Mouse (Mus musculus) spleen, postnatal 0 days (tissue): ENCODE data around the gene Olfr933. TPM values are rescaled to one million over a fixed set of nuclear protein-coding genes. Genes with fewer than 3 reads are reported as not detected.

Experiments used
- polyA plus RNA-seq: library from polyadenylated mRNA; unstranded; fragments of >200 nt; fragmentation: Nextera tagmentation; extraction: Ambion mirVana; gene quantifications from 2 replicates; pipeline ENCODE4 v1.2.1, GENCODE M21; 2015

The Olfr933 gene
- polyA plus RNA-seq: not detected in 2 replicates

GRCm38 (mm10) chr9:38972013-38972412, at the start of gene Olfr933:
Olfr933 (plus strand) TSS chr9:38972313.

DNA sequence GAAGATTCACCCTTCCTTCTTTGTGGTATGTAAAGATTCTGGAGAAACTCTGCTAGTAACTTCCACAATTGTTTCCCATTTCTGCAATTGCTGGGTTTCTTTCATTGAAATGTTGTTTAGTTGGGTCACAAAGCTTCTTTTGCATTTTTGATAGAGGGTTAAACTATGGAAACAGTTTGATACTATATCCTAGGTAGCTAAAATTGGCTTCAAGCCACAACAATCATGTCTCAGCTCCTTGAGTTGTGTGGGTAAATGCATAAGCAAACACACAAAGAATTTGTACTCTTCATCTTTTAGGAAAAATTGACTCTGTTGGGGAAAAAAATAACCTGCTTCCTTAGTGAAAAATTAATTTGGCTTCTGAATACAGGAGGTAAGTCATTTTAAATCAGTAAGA, 42.6 kb upstream of the Olfr933 start, which contains the start of gene Olfr930:
TSS of gene Olfr930 (plus strand) at position 301 of the 400 bp plus-strand sequence.

DNA sequence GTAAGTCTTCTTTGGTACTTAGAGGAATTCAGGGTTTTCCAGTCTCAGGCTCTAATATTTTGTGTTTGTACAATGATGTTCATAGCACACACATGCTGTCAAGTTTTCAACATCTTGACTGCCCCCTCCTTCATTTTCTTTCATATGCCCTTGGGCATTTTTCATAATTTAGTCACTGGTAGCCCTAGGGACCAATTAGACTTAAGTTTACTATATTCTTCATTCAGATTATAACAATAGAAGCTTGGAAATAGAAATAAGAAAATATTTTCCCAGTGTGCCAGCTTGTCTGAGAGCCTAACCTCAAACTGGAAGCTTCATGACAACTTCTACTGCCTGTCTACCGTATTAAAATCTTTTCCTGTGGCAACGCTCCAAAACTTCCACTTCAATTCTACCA, 16.1 kb downstream of the Olfr933 start, which contains the start of gene Olfr934:
TSS of gene Olfr934 (minus strand) at position 101 of the 400 bp plus-strand sequence.

GRCm38 (mm10) chr9:38999583-38999982, 27.5 kb downstream of the Olfr933 start, which contains the start of gene Olfr935:
Olfr935 (minus strand) TSS chr9:38999683.

GRCm38 (mm10) chr9:39023277-39023676, 51.2 kb downstream of the Olfr933 start, which contains the start of gene Olfr146:
Olfr146 (minus strand) TSS chr9:39023377.

Other genes starting within 250 kb of the Olfr933 start
- gene Olfr920, start 220.0 kb upstream of the Olfr933 start, polyA plus RNA-seq: 0.22 and 0.38 TPM in 2 replicates
- gene Olfr921, start 199.2 kb upstream of the Olfr933 start, polyA plus RNA-seq: not detected in 2 replicates
- gene Olfr922, start 157.7 kb upstream of the Olfr933 start, polyA plus RNA-seq: not detected in 2 replicates
- gene Olfr923, start 145.8 kb upstream of the Olfr933 start, polyA plus RNA-seq: not detected in 2 replicates
- not detected in 2 replicates for gene Olfr924, start 127.9 kb upstream of the Olfr933 start, polyA plus RNA-seq
- gene Olfr26, start 117.3 kb upstream of the Olfr933 start, polyA plus RNA-seq: not detected in 2 replicates
- gene Olfr926, start 95.2 kb upstream of the Olfr933 start, polyA plus RNA-seq: not detected in 2 replicates
- not detected in 2 replicates for gene Olfr930, start 42.5 kb upstream of the Olfr933 start, polyA plus RNA-seq
- not detected in 2 replicates for gene Olfr934, start 16.0 kb downstream of the Olfr933 start, polyA plus RNA-seq
- not detected in 2 replicates for gene Olfr935, start 27.4 kb downstream of the Olfr933 start, polyA plus RNA-seq
- gene Olfr146, start 51.1 kb downstream of the Olfr933 start, polyA plus RNA-seq: not detected in 2 replicates
- not detected in 2 replicates for gene Olfr937, start 92.6 kb downstream of the Olfr933 start, polyA plus RNA-seq
- not detected in 2 replicates for gene Olfr938, start 106.6 kb downstream of the Olfr933 start, polyA plus RNA-seq
- not detected in 2 replicates for gene Olfr27, start 155.8 kb downstream of the Olfr933 start, polyA plus RNA-seq
- gene Olfr943, start 194.0 kb downstream of the Olfr933 start, polyA plus RNA-seq: not detected in 2 replicates
- gene Olfr944, start 229.6 kb downstream of the Olfr933 start, polyA plus RNA-seq: not detected in 2 replicates